Mouse (Mus musculus): ENCODE measurements around the gene Cfh. TPM values are rescaled to one million over a fixed set of nuclear protein-coding genes. Genes with fewer than 3 reads are reported as not detected.
"Not testable (repeated sequence)": the region's sequence is repeated elsewhere in the genome, so short reads cannot be mapped to it uniquely, and the experiment has no call there.

Gene Cfh
- polyA plus RNA-seq (2014; fragmentation: Nextera tagmentation; extraction: Ambion mirVana), result 9.6 and 11.4 TPM in 2 replicates

GRCm38 (mm10) chr1:140183664-140184063 is at the start of gene Cfh:
Gene Cfh, minus strand, starts transcription at chr1:140183764.
- not testable (repeated sequence) for H3K4me1 ChIP-seq (ENCODE audit: insufficient read depth); H3K9me3 ChIP-seq (ENCODE audit: low read depth, low read length); H3K4me3 ChIP-seq (ENCODE audit: low read depth, low read length); H3K4me2 ChIP-seq; ATAC-seq (ENCODE audit: insufficient read depth); H3K36me3 ChIP-seq (ENCODE audit: insufficient read depth); H3K27me3 ChIP-seq (ENCODE audit: insufficient read depth, low read length); H3K9ac ChIP-seq; DNase-seq
- H3K27ac ChIP-seq (ENCODE audit: low read depth), result peak within 1 kb of the TSS; percentile 12; the same call in 1 of the 2 replicates

- 58% methylated on average over 8 of the region's 8 CpGs for WGBS
- Histone ChIP-seq H3K36me3 (ENCODE audit: insufficient read depth) (no peaks in the 10 kb centered on the region), H3K9ac (no peak overlapping the region), H3K27me3 (ENCODE audit: insufficient read depth, low read length) (no peaks in the 10 kb centered on the region), H3K4me2 (no peak overlapping the region), H3K27ac (ENCODE audit: low read depth) (no peak overlapping the region), H3K4me3 (ENCODE audit: low read depth, low read length) (no peak overlapping the region), H3K9me3 (ENCODE audit: low read depth, low read length) (no peaks in the 10 kb centered on the region), H3K4me1 (ENCODE audit: insufficient read depth) (no peaks in the 10 kb centered on the region)
- DNase-seq (no peak), ATAC-seq (ENCODE audit: insufficient read depth) (no peak)
- no peak for TF ChIP-seq CTCF (IDR thresholded peaks at IDR 0.05; ENCODE audit: low read depth)
Observed at GRCm38 (mm10) chr1:140226673-140227072, 43.1 kb upstream of the Cfh start.

GRCm38 (mm10) chr1:140225221-140225620 is 41.7 kb upstream of the Cfh start:
- TF ChIP-seq CTCF (IDR thresholded peaks at IDR 0.05; ENCODE audit: low read depth), result no peak
- no peak overlapping the region for H3K4me3 ChIP-seq (ENCODE audit: low read depth, low read length)
- no peak overlapping the region for H3K27ac ChIP-seq (ENCODE audit: low read depth)
- no peak overlapping the region for H3K4me2 ChIP-seq
- H3K36me3 ChIP-seq (ENCODE audit: insufficient read depth), result no peaks in the 10 kb centered on the region
- H3K4me1 ChIP-seq (ENCODE audit: insufficient read depth), result no peaks in the 10 kb centered on the region
- 53% methylated on average over 2 of the region's 3 CpGs for WGBS
- H3K9me3 ChIP-seq (ENCODE audit: low read depth, low read length), result no peaks in the 10 kb centered on the region
- ATAC-seq (ENCODE audit: insufficient read depth), result no peak
- no peaks in the 10 kb centered on the region for H3K27me3 ChIP-seq (ENCODE audit: insufficient read depth, low read length)
- no peak for DNase-seq
- H3K9ac ChIP-seq, result no peak overlapping the region

GRCm38 (mm10) chr1:140205329-140205728 is 21.8 kb upstream of the Cfh start:
- Histone ChIP-seq H3K4me3 (ENCODE audit: low read depth, low read length) (no peak overlapping the region), H3K9ac (no peak overlapping the region), H3K9me3 (ENCODE audit: low read depth, low read length) (no peaks in the 10 kb centered on the region), H3K4me2 (no peak overlapping the region), H3K36me3 (ENCODE audit: insufficient read depth) (no peaks in the 10 kb centered on the region), H3K27me3 (ENCODE audit: insufficient read depth, low read length) (no peaks in the 10 kb centered on the region), H3K4me1 (ENCODE audit: insufficient read depth) (no peaks in the 10 kb centered on the region), H3K27ac (ENCODE audit: low read depth) (no peak overlapping the region)
- ATAC-seq (ENCODE audit: insufficient read depth) (no peak), DNase-seq (no peak)
- TF ChIP-seq CTCF (IDR thresholded peaks at IDR 0.05; ENCODE audit: low read depth), result no peak
- 66% methylated on average over 2 of the region's 2 CpGs for WGBS

GRCm38 (mm10) chr1:140188500-140188899 is 4.9 kb upstream of the Cfh start:
- H3K9me3 ChIP-seq (ENCODE audit: low read depth, low read length); H3K27me3 ChIP-seq (ENCODE audit: insufficient read depth, low read length); H3K4me3 ChIP-seq (ENCODE audit: low read depth, low read length); H3K36me3 ChIP-seq (ENCODE audit: insufficient read depth); H3K4me2 ChIP-seq; H3K27ac ChIP-seq (ENCODE audit: low read depth); H3K4me1 ChIP-seq (ENCODE audit: insufficient read depth); DNase-seq; ATAC-seq (ENCODE audit: insufficient read depth); H3K9ac ChIP-seq: not testable (repeated sequence)
- WGBS, result 77% methylated on average over 2 of the region's 2 CpGs

GRCm38 (mm10) chr1:140183208-140183607 is 356 bp downstream of the Cfh start:
- H3K27ac ChIP-seq (ENCODE audit: low read depth), result no peak overlapping the region; the same call in 1 of the 2 replicates
- no peaks in the 10 kb centered on the region for H3K27me3 ChIP-seq (ENCODE audit: insufficient read depth, low read length)
- no peak for TF ChIP-seq CTCF (IDR thresholded peaks at IDR 0.05; ENCODE audit: low read depth)
- no peaks in the 10 kb centered on the region for H3K36me3 ChIP-seq (ENCODE audit: insufficient read depth)
- 0 out of 2 replicates have a peak, but pooled peaks cover 4% of the 10 kb centered on the region for H3K4me1 ChIP-seq (ENCODE audit: insufficient read depth)
- no peak overlapping the region for H3K4me2 ChIP-seq
- peak; percentile 75 for DNase-seq
- H3K9ac ChIP-seq, result no peak overlapping the region
- 33% methylated on average over 2 of the region's 2 CpGs for WGBS
- ATAC-seq (ENCODE audit: insufficient read depth), result peak; percentile 84
- no peaks in the 10 kb centered on the region for H3K9me3 ChIP-seq (ENCODE audit: low read depth, low read length)
- no peak overlapping the region for H3K4me3 ChIP-seq (ENCODE audit: low read depth, low read length)

GRCm38 (mm10) chr1:140180125-140180524 is 3.4 kb downstream of the Cfh start:
- Histone ChIP-seq H3K9me3 (ENCODE audit: low read depth, low read length) (no peaks in the 10 kb centered on the region), H3K9ac (no peak overlapping the region), H3K4me1 (ENCODE audit: insufficient read depth) (0 out of 2 replicates have a peak, but pooled peaks cover 4% of the 10 kb centered on the region), H3K27ac (ENCODE audit: low read depth) (no peak overlapping the region), H3K36me3 (ENCODE audit: insufficient read depth) (no peaks in the 10 kb centered on the region), H3K4me2 (no peak overlapping the region), H3K4me3 (ENCODE audit: low read depth, low read length) (no peak overlapping the region), H3K27me3 (ENCODE audit: insufficient read depth, low read length) (no peaks in the 10 kb centered on the region)
- no peak for TF ChIP-seq CTCF (IDR thresholded peaks at IDR 0.05; ENCODE audit: low read depth)
- WGBS, result 61% methylated on average over 1 of the region's 1 CpGs
- DNase-seq (no peak), ATAC-seq (ENCODE audit: insufficient read depth) (no peak)

- 63% methylated on average over 2 of the region's 2 CpGs for WGBS
- no peak for ATAC-seq (ENCODE audit: insufficient read depth)
- H3K4me2 ChIP-seq, result no peak overlapping the region
- H3K4me1 ChIP-seq (ENCODE audit: insufficient read depth), result no peaks in the 10 kb centered on the region
- H3K9ac ChIP-seq, result no peak overlapping the region
- no peak for DNase-seq
- H3K36me3 ChIP-seq (ENCODE audit: insufficient read depth), result no peaks in the 10 kb centered on the region
- no peaks in the 10 kb centered on the region for H3K9me3 ChIP-seq (ENCODE audit: low read depth, low read length)
- TF ChIP-seq CTCF (IDR thresholded peaks at IDR 0.05; ENCODE audit: low read depth), result no peak
- H3K27ac ChIP-seq (ENCODE audit: low read depth), result no peak overlapping the region
- no peaks in the 10 kb centered on the region for H3K27me3 ChIP-seq (ENCODE audit: insufficient read depth, low read length)
- no peak overlapping the region for H3K4me3 ChIP-seq (ENCODE audit: low read depth, low read length)
Observed at GRCm38 (mm10) chr1:140175442-140175841, 8.1 kb downstream of the Cfh start.
